Mouse (Mus musculus): ENCODE results near the gene Gm10491. TPM values are rescaled to one million over a fixed set of nuclear protein-coding genes. Genes with fewer than 3 reads are reported as not detected.

Gene Gm10491
- not detected for total RNA-seq (2021)
- long read RNA-seq, experiment 1 = 0 reads
- long read RNA-seq, experiment 2 = 0 reads

GRCm38 (mm10) chrX:7907735-7908134 is at the start of gene Gm10491:
Gm10491 (minus strand) TSS chrX:7907835.
- Histone ChIP-seq H3K27ac (no peak within 1 kb of the TSS), H3K4me3 (no peak within 1 kb of the TSS)
- no peak for TF ChIP-seq CTCF (IDR thresholded peaks at IDR 0.05)
- no peak for DNase-seq (ENCODE audit: extremely low spot score in 1 of 2, low spot score in 2 of 2)
- intact Hi-C loops (cut with DNase I) = no loop called here

DNA sequence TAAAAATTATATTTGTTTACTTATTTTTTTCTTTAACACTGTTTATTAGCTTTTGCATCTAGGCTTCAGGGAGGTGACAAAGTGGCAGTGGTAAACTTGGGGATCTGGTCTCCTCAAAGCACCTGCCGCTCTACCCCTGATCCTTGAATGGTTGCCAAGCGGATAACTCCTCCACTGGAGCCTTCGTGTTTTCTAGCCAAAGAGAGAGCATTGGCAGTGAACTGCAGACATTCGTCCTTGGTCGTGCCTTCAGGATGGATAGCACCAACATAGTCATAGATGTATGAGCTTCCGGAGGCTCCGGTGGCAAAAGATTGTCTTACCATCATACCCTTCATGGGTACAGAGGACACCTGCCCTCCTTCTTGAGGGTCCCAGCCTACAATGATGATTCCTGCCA is 42.5 kb upstream of the Gm10491 start:
- Histone ChIP-seq H3K27ac (no peak overlapping the region), H3K4me3 (no peak overlapping the region)
- TF ChIP-seq CTCF (IDR thresholded peaks at IDR 0.05) = no peak
- intact Hi-C loops (cut with DNase I) = loop anchor here (10.0 kb wide), 1 partner anchor 55 kb away; no protein-coding TSS in a partner anchor
- DNase-seq (ENCODE audit: extremely low spot score in 1 of 2, low spot score in 2 of 2) = no peak

DNA sequence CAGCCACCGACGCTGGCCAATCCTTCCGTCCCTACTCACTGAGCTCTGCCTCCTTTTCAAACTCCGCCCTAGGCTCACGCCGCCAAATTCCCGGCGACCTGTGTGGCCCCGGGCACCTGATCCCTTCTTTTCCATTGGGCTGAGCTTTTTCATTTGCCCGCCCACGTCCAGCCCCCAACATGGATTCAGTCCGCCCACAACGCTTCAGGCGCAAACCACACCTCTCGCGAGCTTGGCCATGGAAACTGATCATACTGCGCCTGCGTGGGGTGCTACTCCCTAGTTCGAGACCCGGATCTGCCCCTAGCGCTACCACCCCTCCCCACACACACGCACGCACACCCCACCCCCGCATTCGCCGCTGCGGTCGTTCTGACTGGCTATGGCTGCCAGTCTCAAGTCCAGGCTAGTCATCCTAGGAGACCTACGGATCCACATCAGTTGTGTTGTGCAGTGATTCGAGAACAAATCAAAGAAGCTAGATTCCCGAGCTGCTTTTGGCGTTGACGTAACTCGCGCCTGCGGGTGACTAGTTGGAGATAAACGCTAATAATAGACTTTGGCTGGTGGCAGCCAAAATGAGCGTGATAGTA is 40.4 kb upstream of the Gm10491 start:
- H3K4me3 ChIP-seq = peak overlapping the region; percentile 54
- intact Hi-C loops (cut with DNase I) = no loop called here
- no peak for TF ChIP-seq CTCF (IDR thresholded peaks at IDR 0.05)
- H3K27ac ChIP-seq = peak overlapping the region; percentile 82
- DNase-seq (ENCODE audit: extremely low spot score in 1 of 2, low spot score in 2 of 2) = peak; percentile 87 to 91

GRCm38 (mm10) chrX:7947108-7947899 is 39.7 kb upstream of the Gm10491 start, which contains the start of gene Hdac6:
Hdac6 (minus strand) TSS chrX:7947889.
- no peak for TF ChIP-seq CTCF (IDR thresholded peaks at IDR 0.05)
- intact Hi-C loops (cut with DNase I) = no loop called here
- DNase-seq (ENCODE audit: extremely low spot score in 1 of 2, low spot score in 2 of 2) = peak in 1 of 2 experiments; percentile 11
- Histone ChIP-seq H3K4me3 (peak within 1 kb of the TSS; percentile 54), H3K27ac (peak within 1 kb of the TSS; percentile 82)

- no peak for DNase-seq (ENCODE audit: extremely low spot score in 1 of 2, low spot score in 2 of 2)
- no peak overlapping the region for H3K4me3 ChIP-seq
- no peak for TF ChIP-seq CTCF (IDR thresholded peaks at IDR 0.05)
- intact Hi-C loops (cut with DNase I) = no loop called here
- no peak overlapping the region for H3K27ac ChIP-seq
These were observed 38.0 kb upstream of the Gm10491 start for GRCm38 (mm10) chrX:7945618-7946017.

- H3K27ac ChIP-seq = no peak overlapping the region
- H3K4me3 ChIP-seq = no peak overlapping the region
- intact Hi-C loops (cut with DNase I) = no loop called here
- no peak for TF ChIP-seq CTCF (IDR thresholded peaks at IDR 0.05)
- no peak for DNase-seq (ENCODE audit: extremely low spot score in 1 of 2, low spot score in 2 of 2)
These were observed 30.0 kb upstream of the Gm10491 start for GRCm38 (mm10) chrX:7937667-7938066.

DNA sequence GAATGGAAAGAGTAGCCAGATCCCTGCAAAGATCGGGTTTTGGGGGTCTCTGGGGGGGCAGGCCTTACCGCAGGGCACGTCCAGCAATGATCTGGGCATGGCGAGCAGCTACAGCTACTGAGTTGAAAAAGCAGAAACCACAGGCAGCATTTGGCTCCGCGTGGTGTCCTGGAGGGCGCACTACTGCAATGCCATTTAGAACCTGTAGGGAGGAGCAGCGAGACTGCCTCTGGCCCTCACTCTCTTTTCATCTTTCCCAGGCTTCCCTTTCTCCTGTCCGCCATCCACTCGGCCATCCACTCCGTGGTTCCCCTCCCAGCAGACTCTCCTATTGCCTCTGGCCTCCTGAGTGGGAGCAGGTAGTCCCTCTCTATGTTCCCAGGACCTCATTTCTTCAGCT is 29.2 kb upstream of the Gm10491 start:
- Histone ChIP-seq H3K4me3 (no peak overlapping the region), H3K27ac (no peak overlapping the region)
- TF ChIP-seq CTCF (IDR thresholded peaks at IDR 0.05) = no peak; the same call in none of the 2 replicates
- intact Hi-C loops (cut with DNase I) = no loop called here
- DNase-seq (ENCODE audit: extremely low spot score in 1 of 2, low spot score in 2 of 2) = no peak

DNA sequence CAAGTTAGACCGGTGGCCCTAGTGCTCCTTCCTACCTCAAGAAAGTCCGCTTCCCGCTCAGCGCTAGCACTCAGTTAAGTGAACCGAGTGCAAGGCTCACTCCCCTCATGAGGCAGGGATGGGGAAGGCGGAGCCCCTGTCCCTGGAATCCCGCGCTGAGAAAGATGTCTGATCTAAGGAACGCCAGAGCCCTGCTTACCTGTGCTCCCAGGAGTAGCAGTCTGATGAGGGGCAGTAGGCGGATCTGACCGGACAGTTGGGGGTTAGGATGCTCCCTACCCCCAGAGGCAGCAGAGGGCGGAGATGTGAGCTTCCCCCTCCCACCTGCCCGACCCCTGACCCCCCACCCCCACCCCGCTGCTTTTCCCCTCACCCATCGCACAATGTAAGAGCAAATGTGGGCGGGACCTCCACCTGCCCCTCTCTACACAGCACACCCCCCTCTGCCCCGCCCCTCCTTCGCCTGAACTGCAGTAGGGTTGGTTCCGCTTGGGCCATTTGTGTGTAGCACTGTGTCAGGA is 20.7 kb upstream of the Gm10491 start, which contains the start of gene Eras:
Gene Eras, minus strand, starts transcription at position 338 of the 521 bp plus-strand sequence.
- no peak for TF ChIP-seq CTCF (IDR thresholded peaks at IDR 0.05)
- DNase-seq (ENCODE audit: extremely low spot score in 1 of 2, low spot score in 2 of 2) = no peak
- no peak within 1 kb of the TSS for H3K4me3 ChIP-seq
- intact Hi-C loops (cut with DNase I) = no loop called here
- H3K27ac ChIP-seq = no peak within 1 kb of the TSS

DNA sequence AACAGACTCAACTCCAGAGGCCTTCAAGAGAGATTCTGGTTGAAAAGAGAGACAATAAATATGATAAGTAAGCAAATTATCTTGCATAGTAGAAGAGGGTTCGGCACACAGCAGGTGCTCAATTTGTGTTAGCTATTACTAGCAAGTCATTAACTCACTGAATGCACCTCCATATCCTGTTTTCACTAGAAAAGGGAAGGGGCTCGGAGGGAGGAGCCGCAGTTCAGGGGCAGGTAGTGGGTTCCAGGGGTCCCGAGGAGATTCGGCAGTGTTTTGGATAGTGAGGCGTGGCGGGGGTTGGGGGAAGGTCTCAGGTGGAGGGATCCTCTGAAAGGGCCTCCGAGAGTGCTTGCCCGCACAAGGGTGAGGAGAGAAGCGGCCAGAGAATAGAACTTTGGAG is 19.5 kb upstream of the Gm10491 start:
- intact Hi-C loops (cut with DNase I) = no loop called here
- DNase-seq (ENCODE audit: extremely low spot score in 1 of 2, low spot score in 2 of 2) = no peak
- H3K4me3 ChIP-seq = no peak overlapping the region
- no peak for TF ChIP-seq CTCF (IDR thresholded peaks at IDR 0.05)
- H3K27ac ChIP-seq = no peak overlapping the region

- TF ChIP-seq CTCF (IDR thresholded peaks at IDR 0.05) = no peak
- no peak overlapping the region for H3K27ac ChIP-seq
These were observed 18.6 kb upstream of the Gm10491 start for GRCm38 (mm10) chrX:7926266-7926665.

GRCm38 (mm10) chrX:7922032-7922431 is 14.4 kb upstream of the Gm10491 start:
- peak overlapping the region; percentile 53 for H3K4me3 ChIP-seq
- peak in 1 of 2 experiments; percentile 35 for DNase-seq (ENCODE audit: extremely low spot score in 1 of 2, low spot score in 2 of 2)
- H3K27ac ChIP-seq = no peak overlapping the region
- intact Hi-C loops (cut with DNase I) = no loop called here
- no peak for TF ChIP-seq CTCF (IDR thresholded peaks at IDR 0.05)

More at GRCm38 (mm10) chrX:7926266-7926665, 18.6 kb upstream of the Gm10491 start:
- H3K4me3 ChIP-seq = no peak overlapping the region
- DNase-seq (ENCODE audit: extremely low spot score in 1 of 2, low spot score in 2 of 2) = no peak
- intact Hi-C loops (cut with DNase I) = no loop called here

Measured in left cerebral cortex, adult 2 months (tissue).